Mouse (Mus musculus) brown adipose tissue, adult 24 weeks (tissue): ENCODE data around the gene Plekhg6. TPM values are rescaled to one million over a fixed set of nuclear protein-coding genes. Genes with fewer than 3 reads are reported as not detected.

Source experiments
- H3K27ac ChIP-seq: fragments of 200-500 bp; replicated peaks from 2 replicates; pipeline ENCODE4 v1.5.1; 2012; ENCODE audit warnings: low read depth, mild to moderate bottlenecking, low read length
- H3K4me1 ChIP-seq: fragments of 200-500 bp; 2 replicates; pipeline ENCODE4 v1.6.1; 2012; ENCODE audit warnings: low read length, mixed read lengths; ENCODE audit not compliant: control insufficient read depth, insufficient read depth, insufficient read length
- H3K4me3 ChIP-seq: fragments of 200-500 bp; 2 replicates; pipeline ENCODE4 v1.5.1; 2012; ENCODE audit warnings: low read depth, mild to moderate bottlenecking, low read length, moderate library complexity; ENCODE audit not compliant: insufficient read depth
- polyA plus RNA-seq: library from polyadenylated mRNA; stranded (reverse); fragments of >200 nt; gene quantifications from 2 replicates; pipeline ENCODE4 v1.2.4, GENCODE M21; 2012; ENCODE audit not compliant: missing spikeins, insufficient read depth, insufficient read length

Gene Plekhg6
- polyA plus RNA-seq = 0.33 TPM in 1 of 2 replicates, not detected in the other

DNA sequence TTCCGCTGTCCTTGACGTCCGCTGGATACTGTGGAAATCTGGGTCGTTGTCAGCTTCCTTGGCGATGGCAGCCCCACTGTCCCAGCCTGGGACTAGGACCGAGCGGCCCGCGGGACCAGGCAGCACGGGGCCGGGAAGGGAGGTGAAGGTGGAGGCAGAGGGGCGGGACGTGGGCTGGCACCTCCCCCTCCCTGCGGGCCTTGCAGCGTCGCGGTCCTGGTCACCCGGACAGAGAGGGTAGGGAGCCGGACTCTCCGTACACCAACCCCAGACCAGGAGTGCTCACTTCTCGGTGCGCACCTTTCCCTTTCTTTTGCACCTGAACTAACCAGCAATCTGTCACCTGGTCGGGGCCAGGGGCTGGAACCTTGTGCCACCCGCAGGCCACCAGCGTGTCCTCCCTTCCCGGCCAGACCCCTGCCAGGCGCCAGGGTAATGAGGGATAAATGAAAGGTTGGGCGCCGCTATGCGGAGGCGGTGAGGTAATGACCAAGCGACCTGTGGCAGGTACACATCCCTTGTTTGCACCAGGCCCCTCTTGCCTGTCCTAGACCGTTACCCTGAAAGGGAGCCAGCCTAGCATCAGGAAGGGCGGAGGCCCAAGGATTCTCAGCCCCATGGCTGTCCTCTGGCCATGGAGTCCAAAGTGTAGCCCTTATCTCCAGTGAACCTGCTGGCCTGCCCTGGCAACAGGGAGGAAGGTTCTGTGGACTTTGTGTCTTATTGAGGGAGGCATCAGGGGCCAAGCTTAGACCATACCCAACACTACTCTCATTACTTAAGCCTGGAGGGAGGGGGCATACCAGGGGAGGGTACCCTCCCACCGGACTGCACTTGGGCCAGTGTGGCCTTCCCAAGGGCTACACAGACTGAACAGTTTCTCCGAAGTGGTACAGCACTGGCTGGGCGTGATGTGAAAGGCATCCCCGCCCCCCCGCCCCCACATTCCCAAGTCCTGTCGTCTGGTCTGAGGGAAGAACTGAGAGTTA lies at the start of gene Plekhg6:
Plekhg6 (minus strand) TSS at position 422 of the 989 bp plus-strand sequence.
- H3K4me3 ChIP-seq = peak within 1 kb of the TSS; percentile 41; the same call in 1 of the 2 replicates
- H3K4me1 ChIP-seq = peaks cover 15% of the 10 kb centered on the region
- no peak within 1 kb of the TSS for H3K27ac ChIP-seq

DNA sequence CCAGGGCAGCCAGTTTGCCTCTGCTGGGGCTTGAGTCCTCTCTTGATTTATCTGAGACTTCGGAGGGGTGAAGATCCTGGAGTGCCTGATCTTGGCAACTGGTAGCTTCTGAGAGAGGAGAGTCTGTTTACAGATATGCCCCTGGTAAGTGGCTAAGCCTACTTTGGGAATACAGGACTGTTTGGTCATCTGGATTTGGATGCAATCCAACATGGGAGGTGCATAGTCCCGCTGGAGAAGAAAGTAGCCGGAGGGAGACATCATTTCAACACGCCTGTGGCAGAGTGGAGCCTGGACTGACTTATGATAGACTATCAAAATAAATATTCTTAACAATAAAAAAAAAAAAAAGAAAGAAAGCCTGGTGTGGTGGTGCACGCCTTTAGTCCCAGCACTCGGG lies 49.1 kb upstream of the Plekhg6 start:
- Histone ChIP-seq H3K27ac (no peak overlapping the region), H3K4me3 (no peak overlapping the region), H3K4me1 (0 out of 2 replicates have a peak, but pooled peaks cover 2% of the 10 kb centered on the region)

DNA sequence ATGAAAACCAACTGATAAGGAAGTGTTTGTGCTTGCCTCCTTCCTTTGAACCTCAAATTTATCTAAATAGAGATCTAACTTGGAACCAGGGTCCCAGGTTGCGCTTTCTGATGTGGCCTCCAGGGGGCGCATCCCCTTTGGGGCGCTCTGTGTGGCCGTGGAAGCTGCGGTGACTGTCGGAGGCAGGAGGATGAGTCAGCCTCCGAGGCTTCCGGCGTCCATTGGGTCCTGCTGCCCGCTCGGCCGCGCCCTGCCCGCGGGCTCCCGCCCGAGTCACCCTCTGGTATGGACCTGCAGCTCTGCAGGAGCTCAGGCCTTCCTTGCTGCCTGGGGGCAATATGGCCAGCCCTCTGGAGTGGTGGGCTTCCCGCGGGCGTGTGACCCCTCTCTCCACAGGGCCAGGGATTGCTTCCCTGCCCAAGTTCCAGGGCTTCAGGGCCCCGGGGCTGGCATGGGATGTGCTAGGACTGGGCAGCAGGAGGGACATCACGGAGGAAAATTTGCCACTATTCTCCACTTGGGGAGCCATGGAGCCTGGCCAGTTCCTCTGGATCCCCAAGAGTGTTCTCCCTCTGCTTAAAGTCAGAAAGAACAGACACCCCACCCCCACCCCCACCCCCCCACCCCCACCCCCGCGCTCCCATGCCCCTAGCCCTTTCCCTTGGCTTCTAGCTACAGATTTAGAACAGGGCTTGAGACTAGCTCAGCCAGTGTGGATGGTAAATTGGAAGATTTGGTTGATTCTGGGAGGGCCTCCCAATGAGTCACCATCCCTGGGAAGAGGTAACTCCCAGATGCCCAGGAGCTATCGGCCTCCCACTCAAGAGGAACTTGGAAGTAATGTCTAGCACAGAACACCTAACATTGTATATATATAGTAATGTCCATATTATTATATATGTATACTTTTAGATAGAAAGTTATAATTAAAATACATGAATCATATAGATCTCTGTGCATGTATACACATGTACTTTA lies 46.1 kb upstream of the Plekhg6 start:
- peak overlapping the region; percentile 54 for H3K4me3 ChIP-seq

DNA sequence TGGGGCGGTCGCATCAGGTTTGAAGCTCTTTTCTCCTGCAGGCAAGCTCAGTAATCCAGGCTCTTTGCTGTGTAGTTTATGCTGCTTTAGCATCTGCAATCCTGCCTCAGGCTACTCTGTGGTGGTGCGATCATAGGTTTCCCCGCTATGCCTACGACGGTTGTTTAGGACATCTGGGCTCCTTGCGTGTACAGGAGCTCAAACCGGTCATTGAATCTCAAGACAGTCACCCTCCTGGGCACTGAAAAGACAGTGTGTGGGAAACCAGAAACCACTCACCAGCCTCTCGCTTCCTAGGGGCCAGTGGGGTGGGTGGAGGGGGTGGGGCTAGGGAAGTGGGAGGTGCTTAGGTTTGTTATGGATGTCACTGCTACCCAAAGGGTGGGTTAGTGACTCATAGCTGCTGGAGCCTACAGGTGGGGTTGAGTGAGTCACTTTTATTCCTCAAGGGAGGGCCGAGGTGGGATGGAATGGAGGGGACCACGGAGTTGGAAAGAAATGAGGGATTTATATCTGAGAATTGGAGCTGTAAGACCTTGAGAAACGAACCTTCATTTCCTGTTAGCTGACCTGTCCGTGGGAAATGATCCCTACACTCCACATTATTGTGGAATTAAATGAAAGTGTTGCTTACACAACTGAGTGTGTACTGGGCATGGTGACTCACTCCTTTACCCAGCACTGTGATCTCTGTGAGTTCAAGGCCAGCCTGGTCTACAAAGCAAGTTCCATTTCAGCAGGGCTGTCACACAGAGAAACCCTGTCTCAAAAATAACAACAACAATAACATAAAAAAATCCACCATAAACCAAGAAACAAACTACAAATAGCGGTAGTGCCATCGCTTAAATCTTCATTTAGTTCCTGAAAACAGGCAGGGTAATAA lies 44.9 kb upstream of the Plekhg6 start:
- Histone ChIP-seq H3K4me3 (no peak overlapping the region), H3K27ac (no peak overlapping the region), H3K4me1 (0 out of 2 replicates have a peak, but pooled peaks cover 2% of the 10 kb centered on the region)

More for the DNA sequence above, 46.1 kb upstream of the Plekhg6 start:
- peak overlapping the region; percentile 31; the same call in 1 of the 2 replicates for H3K27ac ChIP-seq
- 0 out of 2 replicates have a peak, but pooled peaks cover 2% of the 10 kb centered on the region for H3K4me1 ChIP-seq

DNA sequence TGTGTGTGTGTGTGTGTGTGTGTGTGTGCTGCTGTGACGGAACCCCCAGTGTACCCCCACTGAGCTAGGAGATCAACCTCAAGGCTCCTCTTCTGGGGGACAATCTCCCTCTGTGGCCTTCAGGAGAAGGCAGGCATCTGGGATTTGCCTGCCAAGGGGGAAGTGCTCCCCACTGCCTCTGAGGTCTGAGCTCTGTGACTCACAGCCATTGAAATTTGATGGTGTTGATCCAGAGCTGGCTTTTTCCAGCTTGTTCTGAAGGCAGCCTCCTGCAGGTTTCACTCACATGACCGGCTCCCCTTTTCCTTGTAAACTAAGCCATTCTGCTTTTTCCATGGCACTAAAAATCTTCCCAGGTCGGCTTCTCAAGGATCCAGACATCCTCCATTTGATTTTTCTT lies 43.6 kb upstream of the Plekhg6 start:
- H3K4me1 ChIP-seq = 0 out of 2 replicates have a peak, but pooled peaks cover 2% of the 10 kb centered on the region
- H3K27ac ChIP-seq = no peak overlapping the region
- no peak overlapping the region for H3K4me3 ChIP-seq

DNA sequence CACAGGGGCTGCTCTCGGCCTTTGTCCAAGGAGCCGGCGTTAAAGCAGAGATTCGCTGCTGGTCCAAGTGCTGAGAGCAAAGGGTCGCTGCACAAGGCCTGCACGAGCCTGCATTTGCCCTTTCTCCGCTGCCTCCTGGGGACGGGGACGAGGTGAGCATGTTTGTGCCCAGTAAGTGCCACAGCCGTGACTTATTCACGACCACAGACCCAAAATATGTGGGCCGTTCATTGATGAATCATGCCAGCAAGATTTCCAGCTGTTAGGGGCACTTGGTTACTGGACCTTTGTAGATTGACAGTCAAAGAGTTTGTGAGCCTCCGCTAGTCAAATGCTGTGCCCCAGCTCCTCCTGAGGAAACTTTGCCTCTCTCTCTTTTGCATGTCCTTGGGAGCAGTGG lies 42.9 kb upstream of the Plekhg6 start:
- Histone ChIP-seq H3K27ac (no peak overlapping the region), H3K4me1 (0 out of 2 replicates have a peak, but pooled peaks cover 2% of the 10 kb centered on the region), H3K4me3 (no peak overlapping the region)

DNA sequence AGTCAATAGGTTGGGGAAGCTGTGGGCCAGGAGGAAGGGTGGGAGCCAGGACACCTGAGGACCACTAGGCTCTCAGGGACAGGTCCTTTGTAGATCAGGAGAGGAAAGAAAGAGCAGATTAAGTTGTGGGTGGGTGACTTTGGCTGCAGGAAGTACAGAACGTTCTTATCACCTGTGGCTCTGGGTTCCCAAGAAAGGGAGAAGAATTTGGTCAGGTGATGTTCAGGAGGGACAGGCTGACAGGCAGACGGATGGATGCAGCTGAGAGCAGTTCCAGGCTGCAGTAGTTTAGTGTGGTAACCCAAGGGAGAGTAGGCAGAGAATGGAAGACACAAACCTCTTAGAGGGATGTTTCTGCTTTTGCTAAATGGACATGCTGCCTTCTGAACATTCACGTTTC lies 42.5 kb upstream of the Plekhg6 start:
- Histone ChIP-seq H3K4me3 (no peak overlapping the region), H3K27ac (no peak overlapping the region), H3K4me1 (0 out of 2 replicates have a peak, but pooled peaks cover 2% of the 10 kb centered on the region)

DNA sequence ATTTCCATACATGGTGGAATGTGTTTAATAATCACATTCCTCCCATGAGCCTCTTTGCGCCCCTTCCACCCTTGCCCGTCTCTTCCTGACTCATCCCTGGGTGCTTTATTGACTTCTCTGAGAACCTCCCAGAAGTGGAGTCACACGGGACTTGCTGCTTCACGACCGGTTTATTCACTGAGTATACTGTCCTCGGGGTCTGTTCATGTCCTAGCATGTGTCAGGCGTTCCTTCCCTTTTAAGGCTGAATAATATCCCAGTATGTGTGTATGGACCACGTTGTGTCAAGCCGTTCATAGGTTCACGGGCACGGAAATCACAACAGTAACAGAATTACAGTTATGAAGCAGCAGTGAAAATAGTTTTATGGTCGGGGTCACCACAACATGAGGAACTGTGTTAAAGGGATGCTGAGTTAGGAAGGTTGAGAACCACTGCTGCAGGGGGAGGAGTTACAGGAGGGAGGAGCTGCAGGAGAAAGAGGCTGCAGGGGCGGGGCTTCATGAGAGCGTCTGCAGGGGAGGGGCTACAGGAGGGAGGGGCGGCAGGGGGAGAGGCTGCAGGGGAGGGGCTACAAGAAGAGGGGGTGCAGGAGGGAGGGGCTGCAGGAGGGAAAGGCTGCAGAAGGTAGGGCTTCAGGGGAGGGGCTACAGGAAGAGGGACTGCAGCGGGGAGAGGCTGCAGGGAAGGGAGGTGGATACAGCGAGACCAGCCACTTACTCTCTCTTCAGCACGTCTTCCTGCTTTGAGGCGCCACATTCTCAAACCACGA lies 41.6 kb upstream of the Plekhg6 start:
- Histone ChIP-seq H3K27ac (no peak overlapping the region), H3K4me3 (0 out of 2 replicates have a peak overlapping the region, but pooled peaks have one; percentile 14), H3K4me1 (0 out of 2 replicates have a peak, but pooled peaks cover 2% of the 10 kb centered on the region)

DNA sequence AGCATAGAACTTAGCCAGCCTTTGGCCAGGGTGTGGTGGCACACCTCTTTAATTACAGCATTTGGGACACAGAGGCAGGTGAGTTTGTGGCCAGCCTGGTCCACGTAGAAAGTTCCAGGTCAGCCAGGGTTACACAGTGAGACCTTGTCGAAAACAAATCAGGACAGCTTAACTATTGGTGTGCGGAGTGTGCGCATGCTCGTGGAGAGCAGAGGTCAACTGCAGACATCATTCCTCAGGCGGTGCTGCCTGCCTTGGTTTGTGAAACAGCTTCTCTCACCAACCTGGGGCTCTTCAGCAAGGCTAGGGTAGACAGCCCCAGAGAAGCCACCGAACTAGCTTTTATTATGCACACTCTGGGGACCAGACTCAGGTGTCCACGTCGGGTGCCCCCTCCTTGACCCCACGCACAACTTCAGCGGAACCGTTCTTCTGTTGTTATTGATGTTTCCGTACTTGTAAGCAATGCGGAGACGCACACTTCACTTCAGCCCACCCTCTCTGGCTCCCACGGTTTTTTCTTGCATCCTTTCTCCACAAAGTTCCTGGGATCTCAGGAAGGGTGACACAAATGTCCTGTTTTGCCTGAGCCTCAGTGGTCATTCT lies 40.0 kb upstream of the Plekhg6 start:
- Histone ChIP-seq H3K27ac (no peak overlapping the region), H3K4me1 (no peaks in the 10 kb centered on the region), H3K4me3 (no peak overlapping the region)

DNA sequence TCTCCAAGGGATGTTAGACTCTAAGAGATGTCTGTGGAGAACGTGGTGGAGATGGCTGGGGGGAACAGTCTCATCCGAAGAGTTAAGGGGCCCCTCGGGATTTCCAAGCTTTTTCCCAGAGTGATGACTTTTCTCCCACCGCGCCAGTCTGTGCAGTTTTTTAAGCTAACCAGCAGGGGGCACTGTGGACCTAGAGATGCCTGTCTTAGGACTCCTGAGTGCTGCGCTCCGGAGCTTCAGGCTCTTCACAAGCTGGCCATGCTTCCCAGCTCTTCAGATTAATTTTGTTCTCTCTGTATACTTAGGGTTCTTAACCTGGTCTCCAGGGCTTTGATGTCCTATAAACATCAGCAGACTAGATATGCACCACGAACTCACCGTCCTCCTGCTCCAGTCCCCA lies 38.2 kb upstream of the Plekhg6 start:
- Histone ChIP-seq H3K4me1 (no peaks in the 10 kb centered on the region), H3K4me3 (no peak overlapping the region)

DNA sequence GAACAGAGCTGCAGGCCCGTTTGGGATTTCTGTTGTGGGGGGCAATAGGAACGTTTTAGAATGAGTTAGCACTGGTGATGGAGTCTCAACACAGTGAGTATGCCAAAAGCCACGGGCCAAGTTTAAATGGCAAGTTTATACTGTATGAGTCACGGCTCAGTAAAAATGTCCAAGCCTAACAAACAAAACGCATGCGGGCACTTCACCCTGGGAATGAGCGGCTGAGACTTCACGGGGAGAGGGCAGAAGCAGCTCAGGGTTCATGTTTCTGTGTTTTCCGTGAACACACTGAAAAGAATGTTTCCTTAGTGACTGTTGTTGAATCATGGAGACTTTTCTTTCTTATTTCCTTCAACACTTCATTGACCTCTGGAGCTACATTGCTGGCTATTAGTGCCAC lies 32.7 kb upstream of the Plekhg6 start:
- Histone ChIP-seq H3K27ac (no peak overlapping the region), H3K4me3 (no peak overlapping the region), H3K4me1 (no peaks in the 10 kb centered on the region)

More for the DNA sequence above, 38.2 kb upstream of the Plekhg6 start:
- H3K27ac ChIP-seq = no peak overlapping the region

DNA sequence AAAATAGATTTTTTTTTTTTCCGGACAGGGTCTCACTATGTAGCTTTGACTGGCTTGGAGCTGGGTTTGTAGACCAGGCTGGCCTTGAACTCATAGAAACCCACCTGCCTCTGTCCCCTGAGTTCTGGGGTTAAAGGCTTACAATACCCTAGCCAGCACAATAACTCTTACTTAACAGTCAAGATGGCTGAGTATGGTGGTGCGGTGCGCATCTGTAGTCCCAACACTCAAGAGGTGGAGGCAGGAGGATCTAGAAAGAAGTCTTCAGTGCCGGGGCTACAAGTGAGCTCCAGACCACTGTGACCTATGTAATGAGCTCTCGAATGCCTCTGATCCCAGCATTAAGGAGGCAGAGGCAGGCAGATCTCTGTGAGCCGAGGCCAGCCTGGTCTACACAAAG lies 31.1 kb upstream of the Plekhg6 start:
- no peaks in the 10 kb centered on the region for H3K4me1 ChIP-seq
- H3K27ac ChIP-seq = no peak overlapping the region
- H3K4me3 ChIP-seq = no peak overlapping the region

DNA sequence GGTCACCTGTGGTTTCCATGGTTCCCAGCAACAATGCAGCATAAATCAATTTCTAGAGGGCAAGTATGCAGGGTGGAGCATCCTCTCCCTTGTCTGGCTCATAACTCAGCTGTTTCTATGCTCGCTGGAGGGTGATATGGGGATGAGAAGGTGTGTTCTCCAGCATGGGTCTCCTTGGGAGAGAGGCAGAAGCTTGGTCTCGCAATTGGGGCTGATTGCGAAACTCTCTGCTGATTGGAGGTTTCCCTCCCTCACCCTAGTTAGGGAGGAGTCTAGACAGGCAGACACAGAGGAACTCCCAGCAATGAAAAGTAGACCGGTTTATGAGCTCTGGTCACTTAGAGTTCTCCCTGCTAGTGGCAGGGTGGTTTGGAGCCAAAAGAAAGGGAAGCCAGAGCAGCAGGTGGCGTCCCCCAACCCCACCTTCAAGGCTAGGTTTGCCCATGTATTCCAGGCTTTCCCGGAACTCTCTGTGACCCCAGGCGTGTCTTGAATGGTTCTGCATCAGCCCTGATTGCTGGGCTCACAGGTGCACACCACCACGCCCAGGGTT lies 30.5 kb upstream of the Plekhg6 start:
- Histone ChIP-seq H3K4me3 (no peak overlapping the region), H3K4me1 (no peaks in the 10 kb centered on the region), H3K27ac (no peak overlapping the region)
